21 mouse cellular contexts compared by ENCODE assay signal in genomic region chr16:4898881-4899280, GRCm38 (mm10). TPM values are rescaled to one million over a fixed set of nuclear protein-coding genes. Genes with fewer than 3 reads are reported as not detected.
DNase-seq lines count a peak whose midpoint lies in the region; ATAC-seq and TF ChIP-seq lines count a peak whose summit lies in the region.
"Had no signal": no experiment of that assay in that cellular context is flagged by ENCODE, and none has a peak within 500 bp of the region (broad histone marks: within the 10 kb centered on the region; RNA-seq: fewer than 3 reads in every experiment).

No protein-coding gene starts in this region.

- H3K36me3 ChIP-seq in spleen, adult 2 months (ENCODE audit: control insufficient read depth, insufficient read depth, low read length): no peaks in the 10 kb centered on the region
- H3K36me3 ChIP-seq: embryonic facial prominence, embryonic 12.5 days; midbrain, embryonic 12.5 days; neural tube, embryonic 12.5 days had no signal

- DNase-seq in thymus, postnatal 0 days (ENCODE audit: low spot score): peak; percentile 56
- DNase-seq in thymus, adult 18-20 months: no peak
- peak; percentile 50 to 65 for DNase-seq in spleen, adult 2 months (ENCODE audit: low read depth in 1 of 2, low spot score in 2 of 2)
- no peak for DNase-seq in layer of hippocampus, adult 9-11 months
- DNase-seq in right cerebral cortex, postnatal 4 days: no peak
- DNase-seq in layer of hippocampus, adult 2 months (ENCODE audit: low spot score in 2 of 2): no peak
- DNase-seq: cerebellum, adult 8-10 months; gastrocnemius, postnatal 10 days; right cerebral cortex, adult 18-20 months had no signal

- no peak for TF ChIP-seq POLR2A in spleen, adult 2 months (IDR thresholded peaks at IDR 0.05; ENCODE audit: low read depth, low read length)

- no peak overlapping the region for H3K4me3 ChIP-seq in spleen, adult 2 months (ENCODE audit: extremely low read depth, insufficient read depth, insufficient read length)
- H3K4me3 ChIP-seq in layer of hippocampus, adult 2 months: no peak overlapping the region
- H3K4me3 ChIP-seq: embryonic facial prominence, embryonic 12.5 days; erythroblast, embryonic 14.5 days; hindbrain, embryonic 10.5 days; limb, embryonic 15.5 days; midbrain, embryonic 12.5 days; neural tube, embryonic 12.5 days had no signal

- no peaks in the 10 kb centered on the region for H3K27me3 ChIP-seq in spleen, adult 2 months (ENCODE audit: control insufficient read depth, insufficient read depth, low read length)
- H3K27me3 ChIP-seq: embryonic facial prominence, embryonic 12.5 days; limb, embryonic 15.5 days; midbrain, embryonic 12.5 days; neural tube, embryonic 12.5 days had no signal

- H3K27ac ChIP-seq in spleen, adult 2 months (ENCODE audit: insufficient read depth, low read length): peak overlapping the region; percentile 85
- H3K27ac ChIP-seq in layer of hippocampus, adult 2 months: no peak overlapping the region
- H3K27ac ChIP-seq: embryonic facial prominence, embryonic 12.5 days; hindbrain, embryonic 10.5 days; hindbrain, postnatal 0 days; limb, embryonic 15.5 days; macrophage; midbrain, embryonic 12.5 days; neural tube, embryonic 12.5 days had no signal

- peaks cover 26% of the 10 kb centered on the region for H3K4me1 ChIP-seq in spleen, adult 2 months (ENCODE audit: control insufficient read depth, insufficient read depth, insufficient read length)
- H3K4me1 ChIP-seq: limb, embryonic 15.5 days; neural tube, embryonic 12.5 days had no signal

- ATAC-seq in common myeloid progenitor, adult 5-6 weeks (replicated peaks; ENCODE audit: low read depth, poor library complexity, severe bottlenecking): 0 out of 2 replicates have a peak, but pooled peaks have one; percentile 17
- ATAC-seq: CD4-positive, CD25-positive, alpha-beta regulatory T cell, adult 4 months; forebrain, embryonic 14.5 days; hindbrain, postnatal 0 days; intestine, postnatal 0 days had no signal

- TF ChIP-seq CTCF in spleen, adult 2 months (IDR thresholded peaks at IDR 0.05; ENCODE audit: extremely low read depth, insufficient read depth, insufficient read length, insufficient replicate concordance): no peak
- no peak for TF ChIP-seq CTCF in layer of hippocampus, adult 2 months (conservative IDR thresholded peaks at IDR 0.05)

- 23% methylated on average over 6 of the region's 6 CpGs for WGBS in spleen, adult 2 months

RNA-seq across cellular contexts. Expression of gene Mgrn1, which starts 12.8 kb away (rescaled TPM):
- polyA plus RNA-seq in thymus, postnatal 0 days (2015; fragmentation: Nextera tagmentation; extraction: Ambion mirVana): 31.1 and 31.7 TPM in 2 replicates
- total RNA-seq in common myeloid progenitor, adult 5-6 weeks (2017): 11.2 and 13.5 TPM in 2 replicates
- 103 and 134 TPM in 2 replicates for polyA plus RNA-seq in spleen, adult 2 months (2012; rRNA removed)
- 100 to 1,000 TPM; 211 to 212 TPM for total RNA-seq in layer of hippocampus, adult 2 months (2021)

RNA-seq across cellular contexts. Expression of gene Ubald1, which starts 18.8 kb away (rescaled TPM):
- polyA plus RNA-seq in thymus, postnatal 0 days (2015; fragmentation: Nextera tagmentation; extraction: Ambion mirVana): 57.5 and 62.3 TPM in 2 replicates
- 19.6 and 25.8 TPM in 2 replicates for total RNA-seq in common myeloid progenitor, adult 5-6 weeks (2017)
- polyA plus RNA-seq in spleen, adult 2 months (2012; rRNA removed): 65.6 and 67.6 TPM in 2 replicates
- total RNA-seq in layer of hippocampus, adult 2 months (2021): 10 to 100 TPM; 95.8 to 96.4 TPM

RNA-seq across cellular contexts. Expression of gene Nudt16l1, which starts 39.7 kb away (rescaled TPM):
- polyA plus RNA-seq in thymus, postnatal 0 days (2015; fragmentation: Nextera tagmentation; extraction: Ambion mirVana): 150 and 151 TPM in 2 replicates
- total RNA-seq in common myeloid progenitor, adult 5-6 weeks (2017): 11.5 and 17.5 TPM in 2 replicates
- 70.3 and 78.4 TPM in 2 replicates for polyA plus RNA-seq in spleen, adult 2 months (2012; rRNA removed)
- 10 to 100 TPM; 79.1 to 79.6 TPM for total RNA-seq in layer of hippocampus, adult 2 months (2021)

Comparison
In these comparisons a context has a peak if more than half of its experiments do, and no peak if none do; other contexts are left out.
1. DNase-seq: peak in thymus, postnatal 0 days (single experiment) and spleen, adult 2 months (2 of 2); none in thymus, adult 18-20 months (0 of 2), layer of hippocampus, adult 9-11 months (single experiment), right cerebral cortex, postnatal 4 days (single experiment) and layer of hippocampus, adult 2 months (0 of 2).
2. RNA of gene Mgrn1, which starts 12.8 kb away (total RNA-seq): 211 to 212 TPM in layer of hippocampus, adult 2 months; 11.2 to 13.5 TPM in common myeloid progenitor, adult 5-6 weeks; every median in the first group is over 10 times any median in the second.